Mouse (Mus musculus): Measurements from ENCODE around the gene Ppp2r2c. TPM values are rescaled to one million over a fixed set of nuclear protein-coding genes. Genes with fewer than 3 reads are reported as not detected.
A peak's percentile ranks its signal among the peaks of the same experiment; 100 is the strongest.

The Ppp2r2c gene
- polyA plus RNA-seq, 1 experiment = 259 TPM

DNA sequence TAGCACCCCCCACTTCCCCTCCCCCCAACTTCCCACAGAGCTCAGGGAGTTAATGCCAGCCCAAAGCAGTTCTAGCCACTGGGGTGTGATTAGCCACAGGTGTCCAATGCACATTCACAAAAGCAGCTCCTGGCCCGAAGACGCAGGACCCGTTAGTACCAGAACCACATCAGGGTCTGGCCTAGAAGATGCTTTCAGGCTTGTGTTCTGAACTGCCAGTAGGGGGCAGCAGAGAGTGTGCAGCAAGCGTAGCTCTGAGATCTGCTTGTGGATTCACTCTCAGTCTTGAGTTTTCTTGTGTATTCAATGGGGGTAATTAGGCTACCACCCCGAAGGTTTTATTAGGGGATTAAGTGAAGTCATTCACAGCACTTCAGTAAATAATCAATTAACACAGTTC lies 78.1 kb downstream of the Ppp2r2c start:
- Histone ChIP-seq H3K4me3 (replicated peaks; ENCODE audit: insufficient read depth, low read depth, low read length) (no peak overlapping the region), H3K27ac (ENCODE audit: insufficient read depth, low read length) (no peak overlapping the region), H3K27me3 (ENCODE audit: control insufficient read depth, insufficient read depth, low read length) (no peaks in the 10 kb centered on the region), H3K4me1 (ENCODE audit: control insufficient read depth, insufficient read depth, low read length) (no peaks in the 10 kb centered on the region)
- peak; percentile 90 for TF ChIP-seq CTCF (IDR thresholded peaks at IDR 0.05; ENCODE audit: borderline replicate concordance, insufficient read depth, low read depth, low read length)
- TF ChIP-seq POLR2A (IDR thresholded peaks at IDR 0.05; ENCODE audit: borderline replicate concordance, insufficient read depth, low read length) = no peak
- peak; percentile 64 to 65 for DNase-seq
- WGBS = 3% methylated on average over 5 of the region's 5 CpGs

DNA sequence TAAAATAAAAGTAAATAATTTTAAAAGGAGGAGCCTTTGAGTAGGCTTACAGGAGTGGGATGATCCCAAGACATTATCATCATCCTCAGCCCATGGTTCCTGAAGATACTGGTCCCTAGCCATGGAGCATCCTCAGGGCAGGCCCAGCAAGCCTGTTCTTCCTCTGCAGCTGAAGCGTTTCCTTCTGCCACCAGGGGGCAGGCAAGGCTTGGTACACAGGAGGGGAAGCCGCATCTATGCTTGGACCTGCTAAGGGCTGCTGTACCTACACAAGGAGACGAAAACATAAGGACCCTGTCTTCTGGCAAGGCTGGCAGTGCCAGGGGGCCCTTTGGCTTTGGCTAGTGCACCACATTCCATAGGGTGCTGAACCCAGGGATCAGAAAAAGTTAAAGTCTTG lies 80.5 kb downstream of the Ppp2r2c start:
- peak; percentile 69 to 79 for DNase-seq
- no peaks in the 10 kb centered on the region for H3K27me3 ChIP-seq (ENCODE audit: control insufficient read depth, insufficient read depth, low read length)
- 3% methylated on average over 3 of the region's 3 CpGs for WGBS
- H3K4me1 ChIP-seq (ENCODE audit: control insufficient read depth, insufficient read depth, low read length) = peaks cover 14% of the 10 kb centered on the region
- TF ChIP-seq CTCF (IDR thresholded peaks at IDR 0.05; ENCODE audit: borderline replicate concordance, insufficient read depth, low read depth, low read length) (peak; percentile 92), POLR2A (IDR thresholded peaks at IDR 0.05; ENCODE audit: borderline replicate concordance, insufficient read depth, low read length) (no peak)
- no peak overlapping the region for H3K27ac ChIP-seq (ENCODE audit: insufficient read depth, low read length)
- H3K4me3 ChIP-seq (replicated peaks; ENCODE audit: insufficient read depth, low read depth, low read length) = no peak overlapping the region

- no peak for DNase-seq
- TF ChIP-seq POLR2A (IDR thresholded peaks at IDR 0.05; ENCODE audit: borderline replicate concordance, insufficient read depth, low read length) = no peak
- peak; percentile 24; the same call in 1 of the 2 replicates for TF ChIP-seq CTCF (IDR thresholded peaks at IDR 0.05; ENCODE audit: borderline replicate concordance, insufficient read depth, low read depth, low read length)
- Histone ChIP-seq H3K4me1 (ENCODE audit: control insufficient read depth, insufficient read depth, low read length) (peaks cover 14% of the 10 kb centered on the region), H3K4me3 (replicated peaks; ENCODE audit: insufficient read depth, low read depth, low read length) (no peak overlapping the region), H3K27me3 (ENCODE audit: control insufficient read depth, insufficient read depth, low read length) (no peaks in the 10 kb centered on the region), H3K27ac (ENCODE audit: insufficient read depth, low read length) (no peak overlapping the region)
- 50% methylated on average over 2 of the region's 2 CpGs for WGBS
These were observed 82.6 kb downstream of the Ppp2r2c start for GRCm38 (mm10) chr5:36950871-36951270.

- no peak for TF ChIP-seq CTCF (IDR thresholded peaks at IDR 0.05; ENCODE audit: borderline replicate concordance, insufficient read depth, low read depth, low read length)
- no peak for TF ChIP-seq POLR2A (IDR thresholded peaks at IDR 0.05; ENCODE audit: borderline replicate concordance, insufficient read depth, low read length)
- H3K27ac ChIP-seq (ENCODE audit: insufficient read depth, low read length) = no peak overlapping the region
- no peaks in the 10 kb centered on the region for H3K27me3 ChIP-seq (ENCODE audit: control insufficient read depth, insufficient read depth, low read length)
- peaks cover 14% of the 10 kb centered on the region for H3K4me1 ChIP-seq (ENCODE audit: control insufficient read depth, insufficient read depth, low read length)
- DNase-seq = peak; percentile 43 to 48
- H3K4me3 ChIP-seq (replicated peaks; ENCODE audit: insufficient read depth, low read depth, low read length) = no peak overlapping the region
- 34% methylated on average over 15 of the region's 15 CpGs for WGBS
These were observed 84.0 kb downstream of the Ppp2r2c start for GRCm38 (mm10) chr5:36952311-36952710.

DNA sequence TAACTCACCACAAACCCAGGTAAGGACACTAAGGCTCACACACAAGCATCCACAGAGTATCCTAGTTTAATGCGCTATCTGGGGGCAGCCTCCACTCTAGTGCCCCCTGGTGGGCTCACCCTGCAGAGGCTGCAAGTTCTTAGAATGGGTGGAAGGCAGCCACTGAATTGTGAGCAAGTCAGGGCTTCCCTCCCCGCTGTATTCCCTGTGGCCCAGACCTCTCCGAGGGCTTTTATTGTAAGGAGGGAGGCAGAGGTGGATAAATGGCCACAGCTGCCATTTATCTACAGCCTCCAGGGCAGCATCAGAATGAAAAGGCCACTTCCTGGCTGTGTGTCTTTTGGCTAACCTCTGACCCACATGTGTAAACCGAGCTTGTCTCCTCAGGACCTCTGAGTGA lies 87.1 kb downstream of the Ppp2r2c start:
- no peaks in the 10 kb centered on the region for H3K27me3 ChIP-seq (ENCODE audit: control insufficient read depth, insufficient read depth, low read length)
- DNase-seq = peak in 1 of 2 experiments; percentile 56
- H3K4me1 ChIP-seq (ENCODE audit: control insufficient read depth, insufficient read depth, low read length) = peaks cover 14% of the 10 kb centered on the region
- no peak overlapping the region for H3K27ac ChIP-seq (ENCODE audit: insufficient read depth, low read length)
- WGBS = 35% methylated on average over 4 of the region's 4 CpGs
- TF ChIP-seq CTCF (IDR thresholded peaks at IDR 0.05; ENCODE audit: borderline replicate concordance, insufficient read depth, low read depth, low read length) (peak; percentile 62), POLR2A (IDR thresholded peaks at IDR 0.05; ENCODE audit: borderline replicate concordance, insufficient read depth, low read length) (no peak)
- H3K4me3 ChIP-seq (replicated peaks; ENCODE audit: insufficient read depth, low read depth, low read length) = no peak overlapping the region

DNA sequence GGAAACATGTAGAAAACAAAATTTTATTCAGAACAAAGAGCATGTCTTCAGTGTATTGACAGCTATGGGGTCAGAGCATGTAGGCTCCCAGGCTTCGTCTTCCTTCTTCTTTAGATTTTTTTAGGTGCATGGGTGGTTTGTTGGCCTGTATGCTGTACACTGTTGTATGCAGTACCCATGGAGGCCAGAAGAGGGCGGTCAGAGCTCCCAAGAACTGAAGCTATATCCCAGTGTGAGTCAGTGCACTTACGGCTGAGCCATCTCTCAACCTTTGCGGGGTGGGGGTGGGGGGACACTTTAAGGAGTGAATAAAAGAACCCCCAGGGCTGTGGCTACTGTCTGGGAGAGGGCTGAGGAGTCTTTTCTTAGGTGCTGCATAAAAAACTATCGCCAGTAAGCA lies 90.5 kb downstream of the Ppp2r2c start:
- peak; percentile 56 to 64 for DNase-seq
- TF ChIP-seq CTCF (IDR thresholded peaks at IDR 0.05; ENCODE audit: borderline replicate concordance, insufficient read depth, low read depth, low read length) = peak; percentile 82
- TF ChIP-seq POLR2A (IDR thresholded peaks at IDR 0.05; ENCODE audit: borderline replicate concordance, insufficient read depth, low read length) = no peak
- Histone ChIP-seq H3K27ac (ENCODE audit: insufficient read depth, low read length) (no peak overlapping the region), H3K27me3 (ENCODE audit: control insufficient read depth, insufficient read depth, low read length) (no peaks in the 10 kb centered on the region), H3K4me1 (ENCODE audit: control insufficient read depth, insufficient read depth, low read length) (no peaks in the 10 kb centered on the region; the same call in 1 of the 2 replicates), H3K4me3 (replicated peaks; ENCODE audit: insufficient read depth, low read depth, low read length) (no peak overlapping the region)
- 31% methylated on average over 5 of the region's 5 CpGs for WGBS

GRCm38 (mm10) chr5:36960501-36960900 lies 92.2 kb downstream of the Ppp2r2c start:
- Histone ChIP-seq H3K27ac (ENCODE audit: insufficient read depth, low read length) (no peak overlapping the region), H3K4me3 (replicated peaks; ENCODE audit: insufficient read depth, low read depth, low read length) (no peak overlapping the region), H3K27me3 (ENCODE audit: control insufficient read depth, insufficient read depth, low read length) (no peaks in the 10 kb centered on the region), H3K4me1 (ENCODE audit: control insufficient read depth, insufficient read depth, low read length) (no peaks in the 10 kb centered on the region; the same call in 1 of the 2 replicates)
- 28% methylated on average over 5 of the region's 5 CpGs for WGBS
- no peak for TF ChIP-seq POLR2A (IDR thresholded peaks at IDR 0.05; ENCODE audit: borderline replicate concordance, insufficient read depth, low read length)
- TF ChIP-seq CTCF (IDR thresholded peaks at IDR 0.05; ENCODE audit: borderline replicate concordance, insufficient read depth, low read depth, low read length) = no peak
- no peak for DNase-seq

DNA sequence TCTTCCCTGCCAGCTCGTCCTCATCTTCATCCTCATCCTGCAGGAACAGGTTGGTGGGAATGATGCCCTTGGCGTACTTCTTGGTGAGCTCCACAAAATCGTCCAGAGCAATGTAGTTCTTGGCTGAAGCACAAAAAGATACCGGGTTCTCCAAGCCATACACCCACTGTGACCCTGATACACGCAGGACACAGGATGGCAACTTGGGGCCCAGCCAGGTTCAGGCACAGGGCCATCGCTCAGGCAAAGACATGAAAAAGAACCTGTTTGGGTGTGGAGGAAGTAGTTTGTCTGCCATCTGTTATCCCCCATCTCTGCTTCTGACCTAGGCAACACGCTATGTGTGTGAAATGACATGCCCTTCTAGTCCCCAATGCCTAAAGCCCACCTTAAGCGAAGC lies 103.3 kb downstream of the Ppp2r2c start:
- peak; percentile 70 to 76 for DNase-seq
- 25% methylated on average over 8 of the region's 8 CpGs for WGBS

More for the DNA sequence above, 103.3 kb downstream of the Ppp2r2c start:
- no peak overlapping the region for H3K27ac ChIP-seq (ENCODE audit: insufficient read depth, low read length)
- H3K4me3 ChIP-seq (replicated peaks; ENCODE audit: insufficient read depth, low read depth, low read length) = no peak overlapping the region
- TF ChIP-seq POLR2A (IDR thresholded peaks at IDR 0.05; ENCODE audit: borderline replicate concordance, insufficient read depth, low read length) (no peak), CTCF (IDR thresholded peaks at IDR 0.05; ENCODE audit: borderline replicate concordance, insufficient read depth, low read depth, low read length) (no peak)
- peaks cover 22% of the 10 kb centered on the region for H3K4me1 ChIP-seq (ENCODE audit: control insufficient read depth, insufficient read depth, low read length)
- H3K27me3 ChIP-seq (ENCODE audit: control insufficient read depth, insufficient read depth, low read length) = no peaks in the 10 kb centered on the region
